Mouse (Mus musculus) kidney, adult 2 months (tissue): Measurements from ENCODE around the gene Rp9.

Experiments used
- CTCF ChIP-seq: fragments of 200-500 bp; conservative IDR thresholded peaks from 2 replicates; pipeline ENCODE4 v1.5.1; 2011; ENCODE audit warnings: low read depth, mild to moderate bottlenecking, control low read depth, low read length, moderate library complexity, mixed read lengths; ENCODE audit not compliant: insufficient read depth, insufficient read length
- POLR2A ChIP-seq: fragments of 200-500 bp; IDR thresholded peaks from one replicate; pipeline ENCODE4 v1.6.1; 2011; ENCODE audit warnings: low read depth, low read length, control low read depth

GRCm38 (mm10) chr9:22389736-22390245 lies 79.8 kb downstream of the Rp9 start:
- TF ChIP-seq POLR2A (no peak), CTCF (no peak)
